Mouse (Mus musculus) liver, embryonic 14 days (tissue): Measurements from ENCODE around the gene Kif2a. TPM values are rescaled to one million over a fixed set of nuclear protein-coding genes. Genes with fewer than 3 reads are reported as not detected.

Source experiments
- polyA plus RNA-seq: library from polyadenylated mRNA; depleted of rRNA; stranded (reverse); fragments of >200 nt; gene quantifications from 2 replicates; pipeline ENCODE4 v1.2.3, GENCODE M21; 2012; rRNA removed

Gene Kif2a
- polyA plus RNA-seq = 15.5 and 18.0 TPM in 2 replicates

GRCm38 (mm10) chr13:107021461-107022265 is at the start of gene Kif2a:
Gene Kif2a, minus strand, starts transcription at chr13:107022126.

GRCm38 (mm10) chr13:106946594-106947540 is 75.1 kb downstream of the Kif2a start, which contains the start of gene Dimt1:
Gene Dimt1, plus strand, starts transcription at chr13:106947127.

GRCm38 (mm10) chr13:106936256-106937137 is 85.4 kb downstream of the Kif2a start, which contains the start of gene Ipo11:
Gene Ipo11, minus strand, starts transcription at chr13:106936958.

Other genes starting within 250 kb of the Kif2a start
- 16.0 and 18.5 TPM in 2 replicates for gene Ipo11, start 85.2 kb downstream of the Kif2a start, polyA plus RNA-seq
- gene Dimt1, start 75.0 kb downstream of the Kif2a start, polyA plus RNA-seq = 9.0 and 10.4 TPM in 2 replicates